Mouse (Mus musculus) mouse trophoblast stem cell (cell line): Measurements from ENCODE around the gene Plk1.

Source experiments
- in situ Hi-C, 2 experiments: fragments of 300-500 bp; cut with MseI, MboI; formaldehyde crosslinking; loops; 2 replicates in 1 of 2; 3 replicates in 1 of 2; pipeline ENCODE4 v1.15.1; 2025

The Plk1 gene

GRCm38 (mm10) chr7:122158915-122159902 is at the start of gene Plk1:
Plk1 (plus strand) TSS chr7:122159439.
- in situ Hi-C loops = no loop called here

- in situ Hi-C loops = no loop called here
Observed at GRCm38 (mm10) chr7:122123518-122123917, 35.7 kb upstream of the Plk1 start.

GRCm38 (mm10) chr7:122125636-122126035 is 33.6 kb upstream of the Plk1 start:
- in situ Hi-C loops = no loop called here

GRCm38 (mm10) chr7:122126946-122127345 is 32.3 kb upstream of the Plk1 start:
- in situ Hi-C loops = no loop called here

- in situ Hi-C loops = no loop called here
Observed at GRCm38 (mm10) chr7:122131834-122132233, 27.4 kb upstream of the Plk1 start.

GRCm38 (mm10) chr7:122132497-122133337 is 26.5 kb upstream of the Plk1 start, which contains the start of the genes Palb2 and Dctn5:
Palb2 (minus strand) TSS chr7:122132985.
Dctn5 (plus strand) TSS chr7:122133041.
- in situ Hi-C loops = no loop called here

- in situ Hi-C loops = no loop called here
Observed at GRCm38 (mm10) chr7:122133338-122133625, 26.0 kb upstream of the Plk1 start.

- in situ Hi-C loops = no loop called here
Observed at GRCm38 (mm10) chr7:122135070-122135469, 24.2 kb upstream of the Plk1 start.

- in situ Hi-C loops = no loop called here
Observed at GRCm38 (mm10) chr7:122137071-122137470, 22.2 kb upstream of the Plk1 start.

GRCm38 (mm10) chr7:122138190-122138589 is 21.0 kb upstream of the Plk1 start:
- in situ Hi-C loops = no loop called here

- in situ Hi-C loops = no loop called here
Observed at GRCm38 (mm10) chr7:122140991-122141390, 18.2 kb upstream of the Plk1 start.

- in situ Hi-C loops = no loop called here
Observed at GRCm38 (mm10) chr7:122152473-122152872, 6.8 kb upstream of the Plk1 start.

- in situ Hi-C loops = no loop called here
Observed at GRCm38 (mm10) chr7:122158488-122158887, 751 bp upstream of the Plk1 start.

GRCm38 (mm10) chr7:122160037-122160436 is 798 bp downstream of the Plk1 start:
- in situ Hi-C loops = no loop called here

- in situ Hi-C loops = no loop called here
Observed at GRCm38 (mm10) chr7:122163766-122164165, 4.5 kb downstream of the Plk1 start.

- in situ Hi-C loops = no loop called here
Observed at GRCm38 (mm10) chr7:122167203-122167602, 8.0 kb downstream of the Plk1 start.

- in situ Hi-C loops = no loop called here
Observed at GRCm38 (mm10) chr7:122170705-122171104, 11.5 kb downstream of the Plk1 start.

GRCm38 (mm10) chr7:122171613-122172012 is 12.4 kb downstream of the Plk1 start:
- in situ Hi-C loops = no loop called here

- in situ Hi-C loops = no loop called here
Observed at GRCm38 (mm10) chr7:122180720-122181119, 21.5 kb downstream of the Plk1 start.

- in situ Hi-C loops = no loop called here
Observed at GRCm38 (mm10) chr7:122184569-122184968, 25.3 kb downstream of the Plk1 start.

GRCm38 (mm10) chr7:122186043-122186442 is 26.8 kb downstream of the Plk1 start, which contains the start of gene Ern2:
Ern2 (minus strand) TSS chr7:122186207.
- in situ Hi-C loops = no loop called here

- in situ Hi-C loops = no loop called here
Observed at GRCm38 (mm10) chr7:122189484-122189883, 30.2 kb downstream of the Plk1 start.
